Mouse (Mus musculus): ENCODE data around the gene Acss2. TPM values are rescaled to one million over a fixed set of nuclear protein-coding genes. Genes with fewer than 3 reads are reported as not detected.
"Not testable (repeated sequence)": the region's sequence is repeated elsewhere in the genome, so short reads cannot be mapped to it uniquely, and the experiment has no call there.

Acss2 gene
- polyA plus RNA-seq, 1 experiment from 2014 or later: 20.7 TPM

GRCm38 (mm10) chr2:155603707-155604106 is 86.0 kb downstream of the Acss2 start:
- H3K9me3 ChIP-seq: no peaks in the 10 kb centered on the region
- H3K4me3 ChIP-seq (replicated peaks): no peak overlapping the region
- peak; percentile 65 for ATAC-seq
- WGBS: 55% methylated on average over 3 of the region's 3 CpGs
- peaks cover 10% of the 10 kb centered on the region for H3K4me1 ChIP-seq (replicated peaks)
- no peak overlapping the region for H3K9ac ChIP-seq
- no peak overlapping the region for H3K4me2 ChIP-seq (replicated peaks)
- no peaks in the 10 kb centered on the region for H3K27me3 ChIP-seq (replicated peaks)
- H3K27ac ChIP-seq: no peak overlapping the region
- no peaks in the 10 kb centered on the region for H3K36me3 ChIP-seq

DNA sequence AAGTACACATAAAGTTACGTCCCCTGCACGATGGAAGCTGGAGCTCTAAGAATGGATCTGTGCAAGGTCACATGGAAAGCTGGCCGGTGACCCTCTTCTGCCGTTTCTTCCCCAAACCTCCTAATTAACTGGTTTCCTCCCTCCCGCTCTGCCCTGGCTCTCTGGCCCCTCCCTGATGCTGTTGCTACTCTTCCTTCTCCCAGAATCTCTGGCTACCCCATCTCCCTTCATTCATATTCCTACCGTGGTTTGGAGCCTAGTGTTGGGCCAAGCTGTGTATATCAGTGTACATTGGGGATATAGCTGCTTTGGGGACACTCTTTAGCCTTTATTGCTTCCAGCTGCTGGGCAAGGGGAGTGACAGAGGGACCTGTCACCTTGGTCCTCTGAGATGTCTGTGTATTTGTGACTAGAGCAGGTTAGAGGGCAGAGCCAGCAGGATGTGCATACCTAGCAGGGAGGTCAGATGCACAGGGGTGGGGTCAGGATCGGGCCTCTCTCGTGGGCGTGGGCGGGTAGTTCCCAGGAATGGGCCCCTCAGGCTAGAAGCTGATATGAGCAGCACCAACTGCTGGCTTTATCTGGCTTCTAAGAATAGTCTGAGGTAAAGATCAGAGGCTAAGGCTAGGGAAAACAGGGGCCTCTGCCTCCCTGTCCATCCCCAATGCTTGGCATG is 87.0 kb downstream of the Acss2 start:
- 38% methylated on average over 10 of the region's 10 CpGs for WGBS
- peak; percentile 93 for ATAC-seq
- Histone ChIP-seq H3K4me3 (replicated peaks) (no peak overlapping the region), H3K27me3 (replicated peaks) (no peaks in the 10 kb centered on the region), H3K36me3 (no peaks in the 10 kb centered on the region), H3K27ac (peak overlapping the region; percentile 76), H3K4me2 (replicated peaks) (0 out of 2 replicates have a peak overlapping the region, but pooled peaks have one; percentile 17), H3K9ac (no peak overlapping the region), H3K4me1 (replicated peaks) (peaks cover 10% of the 10 kb centered on the region), H3K9me3 (no peaks in the 10 kb centered on the region)

GRCm38 (mm10) chr2:155605236-155605589 is 87.5 kb downstream of the Acss2 start:
- ATAC-seq: peak; percentile 80; the same call in 1 of the 2 replicates
- WGBS: 64% methylated on average over 4 of the region's 4 CpGs
- H3K9ac ChIP-seq; H3K27me3 ChIP-seq (replicated peaks); H3K9me3 ChIP-seq; H3K4me3 ChIP-seq (replicated peaks); H3K4me1 ChIP-seq (replicated peaks); H3K36me3 ChIP-seq: not testable (repeated sequence)
- Histone ChIP-seq H3K27ac (peak overlapping the region; percentile 76; the same call in 1 of the 2 replicates), H3K4me2 (replicated peaks) (0 out of 2 replicates have a peak overlapping the region, but pooled peaks have one; percentile 17)

DNA sequence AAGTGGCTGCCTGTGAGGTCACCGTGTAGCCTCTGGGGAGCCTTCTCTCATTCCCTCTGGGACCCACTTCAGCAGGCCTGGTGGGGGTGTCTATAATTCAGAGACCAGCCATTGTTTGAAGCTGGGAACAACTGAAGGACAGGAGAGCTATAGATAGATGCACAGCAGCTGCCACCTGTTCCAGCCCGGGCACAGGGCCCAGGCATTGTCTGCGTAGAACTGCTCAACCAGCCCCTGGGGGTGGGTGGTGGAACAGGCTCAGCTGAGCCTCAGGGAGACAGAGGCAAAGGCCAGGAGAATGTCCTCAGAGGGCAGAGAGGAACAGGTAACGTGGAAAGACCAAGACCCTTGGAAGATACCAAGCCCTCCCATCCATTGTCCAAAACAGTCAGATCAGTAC is 88.6 kb downstream of the Acss2 start:
- no peak overlapping the region for H3K4me2 ChIP-seq (replicated peaks)
- no peak overlapping the region for H3K9ac ChIP-seq
- no peak overlapping the region for H3K27ac ChIP-seq
- no peak for ATAC-seq
- H3K4me3 ChIP-seq (replicated peaks): no peak overlapping the region
- WGBS: 83% methylated on average over 4 of the region's 4 CpGs
- no peaks in the 10 kb centered on the region for H3K27me3 ChIP-seq (replicated peaks)
- H3K4me1 ChIP-seq (replicated peaks): peaks cover 10% of the 10 kb centered on the region
- no peaks in the 10 kb centered on the region for H3K9me3 ChIP-seq
- H3K36me3 ChIP-seq: no peaks in the 10 kb centered on the region

- Histone ChIP-seq H3K9me3 (no peaks in the 10 kb centered on the region), H3K27ac (no peak within 1 kb of the TSS), H3K9ac (no peak within 1 kb of the TSS), H3K4me1 (replicated peaks) (peaks cover 8% of the 10 kb centered on the region), H3K4me3 (replicated peaks) (no peak within 1 kb of the TSS), H3K27me3 (replicated peaks) (no peaks in the 10 kb centered on the region), H3K36me3 (no peaks in the 10 kb centered on the region), H3K4me2 (replicated peaks) (no peak within 1 kb of the TSS)
- 41% methylated on average over 4 of the region's 4 CpGs for WGBS
- no peak for ATAC-seq
These were observed 93.2 kb downstream of the Acss2 start, which contains the start of gene Myh7b for GRCm38 (mm10) chr2:155610978-155611377. Myh7b (plus strand) TSS chr2:155611212.

GRCm38 (mm10) chr2:155611834-155612550 is 94.2 kb downstream of the Acss2 start:
- 90% methylated on average over 9 of the region's 9 CpGs for WGBS
- Histone ChIP-seq H3K4me3 (replicated peaks) (no peak overlapping the region), H3K4me2 (replicated peaks) (no peak overlapping the region), H3K9ac (no peak overlapping the region), H3K4me1 (replicated peaks) (peaks cover 8% of the 10 kb centered on the region), H3K27ac (no peak overlapping the region), H3K9me3 (no peaks in the 10 kb centered on the region), H3K27me3 (replicated peaks) (no peaks in the 10 kb centered on the region), H3K36me3 (no peaks in the 10 kb centered on the region)
- no peak for ATAC-seq

- Histone ChIP-seq H3K4me1 (replicated peaks) (peaks cover 8% of the 10 kb centered on the region), H3K36me3 (no peaks in the 10 kb centered on the region), H3K9me3 (no peaks in the 10 kb centered on the region), H3K9ac (peak overlapping the region; percentile 18; the same call in 1 of the 2 replicates), H3K4me2 (replicated peaks) (peak overlapping the region; percentile 65), H3K4me3 (replicated peaks) (peak overlapping the region; percentile 36), H3K27me3 (replicated peaks) (no peaks in the 10 kb centered on the region), H3K27ac (0 out of 2 replicates have a peak overlapping the region, but pooled peaks have one; percentile 32)
- ATAC-seq: peak; percentile 98
- 3% methylated on average over 20 of the region's 20 CpGs for WGBS
These were observed 95.6 kb downstream of the Acss2 start for GRCm38 (mm10) chr2:155613326-155613755.

DNA sequence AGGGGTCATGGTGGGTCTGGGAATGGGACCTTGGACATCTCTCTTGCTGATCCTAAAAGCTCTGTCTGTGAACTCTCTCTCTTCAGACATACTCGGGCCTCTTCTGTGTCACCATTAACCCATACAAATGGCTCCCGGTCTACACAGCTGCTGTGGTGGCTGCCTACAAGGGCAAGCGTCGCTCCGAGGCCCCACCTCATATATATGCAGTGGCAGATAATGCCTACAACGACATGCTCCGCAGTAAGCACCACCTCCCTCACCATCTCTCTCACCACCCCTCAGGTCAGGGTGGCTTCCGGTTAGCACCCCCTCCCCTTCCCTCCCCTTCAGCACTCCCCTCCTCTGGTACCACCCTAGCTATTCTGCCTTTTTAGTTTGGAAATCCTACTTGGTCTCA is 96.2 kb downstream of the Acss2 start:
- peak overlapping the region; percentile 65 for H3K4me2 ChIP-seq (replicated peaks)
- H3K36me3 ChIP-seq: no peaks in the 10 kb centered on the region
- H3K27ac ChIP-seq: no peak overlapping the region
- ATAC-seq: peak; percentile 32
- no peaks in the 10 kb centered on the region for H3K27me3 ChIP-seq (replicated peaks)
- H3K4me3 ChIP-seq (replicated peaks): no peak overlapping the region
- 51% methylated on average over 8 of the region's 8 CpGs for WGBS
- H3K9ac ChIP-seq: no peak overlapping the region
- H3K9me3 ChIP-seq: no peaks in the 10 kb centered on the region
- H3K4me1 ChIP-seq (replicated peaks): peaks cover 8% of the 10 kb centered on the region

GRCm38 (mm10) chr2:155616971-155617370 is 99.2 kb downstream of the Acss2 start:
- Histone ChIP-seq H3K27ac (no peak overlapping the region), H3K9me3 (no peaks in the 10 kb centered on the region), H3K9ac (no peak overlapping the region), H3K4me3 (replicated peaks) (no peak overlapping the region), H3K36me3 (no peaks in the 10 kb centered on the region), H3K27me3 (replicated peaks) (0 out of 2 replicates have a peak, but pooled peaks cover 6% of the 10 kb centered on the region), H3K4me1 (replicated peaks) (peaks cover 8% of the 10 kb centered on the region), H3K4me2 (replicated peaks) (no peak overlapping the region)
- ATAC-seq: no peak
- WGBS: 45% methylated on average over 6 of the region's 6 CpGs

DNA sequence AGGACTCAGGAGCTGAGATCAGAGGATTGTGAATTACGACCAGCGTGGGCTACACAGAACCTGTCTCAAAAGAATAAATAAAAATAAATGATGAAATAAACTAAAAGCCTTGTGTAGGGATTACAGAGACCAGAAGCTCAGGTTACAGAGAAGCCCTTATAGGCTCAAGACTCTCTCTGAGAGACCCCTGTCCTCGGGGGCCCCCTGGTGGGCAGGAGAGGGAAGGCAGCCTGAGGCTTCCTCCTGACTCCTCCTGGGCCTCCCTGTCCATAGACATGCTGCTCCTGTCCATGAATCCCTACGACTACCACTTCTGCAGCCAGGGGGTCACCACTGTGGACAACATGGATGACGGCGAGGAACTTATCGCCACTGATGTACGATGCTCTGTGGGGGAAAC is 102.1 kb downstream of the Acss2 start:
- Histone ChIP-seq H3K4me2 (replicated peaks) (no peak overlapping the region), H3K9me3 (no peaks in the 10 kb centered on the region), H3K9ac (no peak overlapping the region), H3K27me3 (replicated peaks) (peaks cover 11% of the 10 kb centered on the region; the same call in 1 of the 2 replicates), H3K36me3 (no peaks in the 10 kb centered on the region), H3K4me3 (replicated peaks) (no peak overlapping the region), H3K27ac (no peak overlapping the region), H3K4me1 (replicated peaks) (no peaks in the 10 kb centered on the region)
- ATAC-seq: peak; percentile 84
- 15% methylated on average over 8 of the region's 8 CpGs for WGBS

- WGBS: 34% methylated on average over 11 of the region's 11 CpGs
- Histone ChIP-seq H3K36me3 (no peaks in the 10 kb centered on the region), H3K4me3 (replicated peaks) (no peak overlapping the region), H3K9ac (no peak overlapping the region), H3K9me3 (no peaks in the 10 kb centered on the region), H3K4me1 (replicated peaks) (0 out of 2 replicates have a peak, but pooled peaks cover 3% of the 10 kb centered on the region), H3K27me3 (replicated peaks) (peaks cover 11% of the 10 kb centered on the region; the same call in 1 of the 2 replicates), H3K4me2 (replicated peaks) (no peak overlapping the region), H3K27ac (no peak overlapping the region)
- no peak for ATAC-seq
These were observed 104.9 kb downstream of the Acss2 start for GRCm38 (mm10) chr2:155622606-155623005.

- H3K9ac ChIP-seq: no peak overlapping the region
- 77% methylated on average over 6 of the region's 6 CpGs for WGBS
- ATAC-seq: no peak
- peaks cover 21% of the 10 kb centered on the region for H3K27me3 ChIP-seq (replicated peaks)
- H3K36me3 ChIP-seq: no peaks in the 10 kb centered on the region
- no peak overlapping the region for H3K4me3 ChIP-seq (replicated peaks)
- no peak overlapping the region for H3K4me2 ChIP-seq (replicated peaks)
- H3K4me1 ChIP-seq (replicated peaks): peaks cover 6% of the 10 kb centered on the region
- no peaks in the 10 kb centered on the region for H3K9me3 ChIP-seq
- H3K27ac ChIP-seq: no peak overlapping the region
These were observed 106.2 kb downstream of the Acss2 start for GRCm38 (mm10) chr2:155623996-155624395.
